Mouse (Mus musculus) lung, postnatal 10 days (tissue): ENCODE results near the gene Zfp235.
A peak's percentile ranks its signal among the peaks of the same experiment; 100 is the strongest.

Experiments used
- DNase-seq: peaks from one replicate; pipeline ENCODE4 v3.0.0; 2021

The Zfp235 gene

GRCm38 (mm10) chr7:24133996-24134828, at the start of gene Zfp235:
Gene Zfp235, plus strand, starts transcription at chr7:24134169.
- peak; percentile 87 for DNase-seq

- no peak for DNase-seq
These were observed 47.1 kb upstream of the Zfp235 start for GRCm38 (mm10) chr7:24086871-24087270.

- DNase-seq, result no peak
These were observed 46.4 kb upstream of the Zfp235 start for GRCm38 (mm10) chr7:24087485-24088125.

GRCm38 (mm10) chr7:24104403-24104802, 29.6 kb upstream of the Zfp235 start:
- no peak for DNase-seq

GRCm38 (mm10) chr7:24105144-24105703, 28.7 kb upstream of the Zfp235 start:
- DNase-seq, result no peak

- no peak for DNase-seq
These were observed 23.1 kb upstream of the Zfp235 start for GRCm38 (mm10) chr7:24110839-24111238.

GRCm38 (mm10) chr7:24111772-24112155, 22.2 kb upstream of the Zfp235 start:
- no peak for DNase-seq

- peak; percentile 88 for DNase-seq
These were observed 21.7 kb upstream of the Zfp235 start, which contains the start of gene Zfp112 for GRCm38 (mm10) chr7:24112156-24112856. Gene Zfp112, plus strand, starts transcription at chr7:24112314.

- DNase-seq, result peak; percentile 80
These were observed 21.0 kb upstream of the Zfp235 start for GRCm38 (mm10) chr7:24113001-24113400.

- DNase-seq, result no peak
These were observed 17.3 kb upstream of the Zfp235 start for GRCm38 (mm10) chr7:24116655-24117054.

- no peak for DNase-seq
These were observed 459 bp upstream of the Zfp235 start for GRCm38 (mm10) chr7:24133425-24133995.

GRCm38 (mm10) chr7:24142566-24142965, 8.6 kb downstream of the Zfp235 start:
- no peak for DNase-seq

- DNase-seq, result peak; percentile 7
These were observed 19.3 kb downstream of the Zfp235 start for GRCm38 (mm10) chr7:24153272-24153671.

- DNase-seq, result no peak
These were observed 38.2 kb downstream of the Zfp235 start for GRCm38 (mm10) chr7:24172191-24172590.

GRCm38 (mm10) chr7:24174618-24175336, 40.8 kb downstream of the Zfp235 start, which contains the start of gene Zfp114:
Gene Zfp114, plus strand, starts transcription at chr7:24175060.
- peak; percentile 79 for DNase-seq

- DNase-seq, result no peak
These were observed 41.4 kb downstream of the Zfp235 start for GRCm38 (mm10) chr7:24175337-24175711.

GRCm38 (mm10) chr7:24187611-24188010, 53.6 kb downstream of the Zfp235 start:
- no peak for DNase-seq

- DNase-seq, result no peak
These were observed 55.1 kb downstream of the Zfp235 start for GRCm38 (mm10) chr7:24188901-24189570.

GRCm38 (mm10) chr7:24189571-24189944, 55.6 kb downstream of the Zfp235 start:
- no peak for DNase-seq

- no peak for DNase-seq
These were observed 57.4 kb downstream of the Zfp235 start for GRCm38 (mm10) chr7:24191361-24191760.
